ENCODE assay signal across 8 mouse cellular contexts in genomic region chr12:90566349-90566748, GRCm38 (mm10).
DNase-seq lines count a peak whose midpoint lies in the region; ATAC-seq and TF ChIP-seq lines count a peak whose summit lies in the region.
"Had no signal": no experiment of that assay in that cellular context is flagged by ENCODE, and none has a peak within 500 bp of the region (broad histone marks: within the 10 kb centered on the region; RNA-seq: fewer than 3 reads in every experiment).

No protein-coding gene starts in this region.

- no peak for TF ChIP-seq POLR2A in brain, embryonic 14.5 days (IDR thresholded peaks at IDR 0.05; ENCODE audit: borderline replicate concordance, extremely low read depth, insufficient read depth, insufficient read length, poor library complexity, severe bottlenecking)

- H3K27ac ChIP-seq in lung, postnatal 0 days (ENCODE audit: low read length), result no peak overlapping the region
- H3K27ac ChIP-seq in kidney, postnatal 0 days, result no peak overlapping the region
- no peak overlapping the region for H3K27ac ChIP-seq in midbrain, embryonic 13.5 days
- H3K27ac ChIP-seq: lung, embryonic 15.5 days had no signal

- no peaks in the 10 kb centered on the region for H3K27me3 ChIP-seq in lung, postnatal 0 days (replicated peaks; ENCODE audit: insufficient read depth, low read length)
- H3K27me3 ChIP-seq in kidney, postnatal 0 days (ENCODE audit: insufficient read depth, low read length), result no peaks in the 10 kb centered on the region
- H3K27me3 ChIP-seq in midbrain, embryonic 13.5 days, result no peaks in the 10 kb centered on the region
- H3K27me3 ChIP-seq: lung, embryonic 15.5 days had no signal

- H3K36me3 ChIP-seq in lung, postnatal 0 days (ENCODE audit: insufficient read depth, low read length), result no peaks in the 10 kb centered on the region
- no peaks in the 10 kb centered on the region for H3K36me3 ChIP-seq in kidney, postnatal 0 days (ENCODE audit: insufficient read depth, low read length)
- no peaks in the 10 kb centered on the region for H3K36me3 ChIP-seq in midbrain, embryonic 13.5 days
- H3K36me3 ChIP-seq: lung, embryonic 15.5 days had no signal

- no peaks in the 10 kb centered on the region for H3K4me1 ChIP-seq in lung, postnatal 0 days (ENCODE audit: insufficient read depth, low read depth, low read length)
- no peaks in the 10 kb centered on the region for H3K4me1 ChIP-seq in kidney, postnatal 0 days (replicated peaks; ENCODE audit: insufficient read depth, low read length)
- no peaks in the 10 kb centered on the region for H3K4me1 ChIP-seq in midbrain, embryonic 13.5 days (replicated peaks)
- H3K4me1 ChIP-seq: lung, embryonic 15.5 days had no signal

- H3K9ac ChIP-seq in lung, postnatal 0 days (replicated peaks; ENCODE audit: low read depth), result no peak overlapping the region
- H3K9ac ChIP-seq in kidney, postnatal 0 days (ENCODE audit: low read depth, low read length), result no peak overlapping the region
- H3K9ac ChIP-seq in midbrain, embryonic 13.5 days (replicated peaks), result no peak overlapping the region
- H3K9ac ChIP-seq: lung, embryonic 15.5 days had no signal

- 77% methylated on average over 4 of the region's 6 CpGs for WGBS in lung, postnatal 0 days
- 84% methylated on average over 6 of the region's 6 CpGs for WGBS in kidney, postnatal 0 days
- WGBS in midbrain, embryonic 13.5 days, result 87% methylated on average over 6 of the region's 6 CpGs

- ATAC-seq in lung, postnatal 0 days, result no peak
- ATAC-seq in kidney, postnatal 0 days (replicated peaks; ENCODE audit: low FRiP score, low read depth), result no peak
- ATAC-seq in midbrain, embryonic 13.5 days, result 0 out of 2 replicates have a peak, but pooled peaks have one; percentile 30

- DNase-seq in lung, postnatal 0 days (ENCODE audit: low spot score), result peak; percentile 29
- DNase-seq in lung, adult 18-20 months, result no peak
- peak; percentile 84 for DNase-seq in brain, embryonic 14.5 days (ENCODE audit: low read depth)
- peak; percentile 66 for DNase-seq in embryo, embryonic 10.5 days (ENCODE audit: low spot score)
- peak; percentile 75 for DNase-seq in kidney, postnatal 0 days (ENCODE audit: low spot score)
- no peak for DNase-seq in thymus, postnatal 25 days

- peak; percentile 59 for TF ChIP-seq CTCF in lung, postnatal 0 days (IDR thresholded peaks at IDR 0.05)
- peak; percentile 68; the same call in 1 of the 2 replicates for TF ChIP-seq CTCF in brain, embryonic 14.5 days (IDR thresholded peaks at IDR 0.05; ENCODE audit: borderline replicate concordance, extremely low read depth, insufficient read depth, insufficient read length)
- TF ChIP-seq CTCF in kidney, postnatal 0 days (IDR thresholded peaks at IDR 0.05; ENCODE audit: low read depth), result peak; percentile 68

- H3K9me3 ChIP-seq in lung, postnatal 0 days (ENCODE audit: low read length), result no peaks in the 10 kb centered on the region
- no peaks in the 10 kb centered on the region for H3K9me3 ChIP-seq in kidney, postnatal 0 days (replicated peaks; ENCODE audit: low read length)
- no peaks in the 10 kb centered on the region for H3K9me3 ChIP-seq in midbrain, embryonic 13.5 days
- H3K9me3 ChIP-seq: lung, embryonic 15.5 days had no signal

- H3K4me2 ChIP-seq in lung, postnatal 0 days (replicated peaks; ENCODE audit: low read depth, low read length), result no peak overlapping the region
- no peak overlapping the region for H3K4me2 ChIP-seq in kidney, postnatal 0 days (ENCODE audit: low read length)
- H3K4me2 ChIP-seq in midbrain, embryonic 13.5 days (replicated peaks), result no peak overlapping the region
- H3K4me2 ChIP-seq: lung, embryonic 15.5 days had no signal

- TF ChIP-seq EP300 in lung, postnatal 0 days (IDR thresholded peaks at IDR 0.05), result no peak

- no peak overlapping the region for H3K4me3 ChIP-seq in lung, postnatal 0 days (ENCODE audit: low read depth, low read length)
- H3K4me3 ChIP-seq in kidney, postnatal 0 days (replicated peaks; ENCODE audit: low read depth, low read length), result no peak overlapping the region
- H3K4me3 ChIP-seq in midbrain, embryonic 13.5 days (replicated peaks), result no peak overlapping the region
- H3K4me3 ChIP-seq: lung, embryonic 15.5 days had no signal

Comparison
In these comparisons a context has a peak if more than half of its experiments do, and no peak if none do; other contexts are left out.
1. DNase-seq: peak in lung, postnatal 0 days (single experiment), brain, embryonic 14.5 days (single experiment), embryo, embryonic 10.5 days (single experiment) and kidney, postnatal 0 days (single experiment); none in lung, adult 18-20 months (0 of 2) and thymus, postnatal 25 days (single experiment).
2. Peak in every context shown above with its lines, with median percentiles within 50 percentile points of each other: CTCF ChIP-seq.